Mouse (Mus musculus): ENCODE measurements at regions not wholly inside any gene's neighbourhood (a gene's known extent, or its start where the extent isn't known, plus 50 kb on each side); places are given as distances from the start of the nearest gene placed in this dataset.

GRCm38 (mm10) chr13:80611937-80612336 is 271.2 kb upstream of the Arrdc3 start:
- no peak for DNase-seq (ENCODE audit: low spot score)

- DNase-seq (ENCODE audit: low spot score), result no peak
Observed at GRCm38 (mm10) chr13:80613167-80613883, 269.9 kb upstream of the Arrdc3 start.

GRCm38 (mm10) chr13:80613884-80614247 is 269.3 kb upstream of the Arrdc3 start:
- no peak for DNase-seq (ENCODE audit: low spot score)

GRCm38 (mm10) chr13:80614971-80615370 is 268.2 kb upstream of the Arrdc3 start:
- no peak for DNase-seq (ENCODE audit: low spot score)

GRCm38 (mm10) chr13:80623005-80623404 is 260.2 kb upstream of the Arrdc3 start:
- no peak for DNase-seq (ENCODE audit: low spot score)

GRCm38 (mm10) chr13:80641334-80641733 is 241.8 kb upstream of the Arrdc3 start:
- DNase-seq (ENCODE audit: low spot score), result no peak

- DNase-seq (ENCODE audit: low spot score), result no peak
Observed at GRCm38 (mm10) chr13:80647578-80647977, 235.6 kb upstream of the Arrdc3 start.

GRCm38 (mm10) chr13:80652967-80653539 is 230.1 kb upstream of the Arrdc3 start:
- no peak for DNase-seq (ENCODE audit: low spot score)

GRCm38 (mm10) chr13:80666186-80666713 is 216.9 kb upstream of the Arrdc3 start:
- DNase-seq (ENCODE audit: low spot score), result no peak

GRCm38 (mm10) chr13:80689871-80690270 is 193.3 kb upstream of the Arrdc3 start:
- no peak for DNase-seq (ENCODE audit: low spot score)

- no peak for DNase-seq (ENCODE audit: low spot score)
Observed at GRCm38 (mm10) chr13:80690654-80691386, 192.4 kb upstream of the Arrdc3 start.

GRCm38 (mm10) chr13:80695549-80696150 is 187.5 kb upstream of the Arrdc3 start:
- DNase-seq (ENCODE audit: low spot score), result no peak

- no peak for DNase-seq (ENCODE audit: low spot score)
Observed at GRCm38 (mm10) chr13:80709531-80710306, 173.5 kb upstream of the Arrdc3 start.

GRCm38 (mm10) chr13:80719313-80719712 is 163.9 kb upstream of the Arrdc3 start:
- DNase-seq (ENCODE audit: low spot score), result no peak

- DNase-seq (ENCODE audit: low spot score), result no peak
Observed at GRCm38 (mm10) chr13:80723215-80724006, 159.8 kb upstream of the Arrdc3 start.

GRCm38 (mm10) chr13:80729202-80729601 is 154.0 kb upstream of the Arrdc3 start:
- no peak for DNase-seq (ENCODE audit: low spot score)

GRCm38 (mm10) chr13:80745991-80746390 is 137.2 kb upstream of the Arrdc3 start:
- no peak for DNase-seq (ENCODE audit: low spot score)

- DNase-seq (ENCODE audit: low spot score), result peak; percentile 14
Observed at GRCm38 (mm10) chr13:80747022-80747421, 136.2 kb upstream of the Arrdc3 start.

All from c-Kit-positive CD71-positive TER-119-positive erythroid progenitor cells, embryonic 14.5 days (primary cell).